Mouse (Mus musculus): ENCODE measurements around the gene Inhbc. TPM values are rescaled to one million over a fixed set of nuclear protein-coding genes. Genes with fewer than 3 reads are reported as not detected.

Inhbc gene
- polyA plus RNA-seq, 1 experiment from 2014 or later: not detected

DNA sequence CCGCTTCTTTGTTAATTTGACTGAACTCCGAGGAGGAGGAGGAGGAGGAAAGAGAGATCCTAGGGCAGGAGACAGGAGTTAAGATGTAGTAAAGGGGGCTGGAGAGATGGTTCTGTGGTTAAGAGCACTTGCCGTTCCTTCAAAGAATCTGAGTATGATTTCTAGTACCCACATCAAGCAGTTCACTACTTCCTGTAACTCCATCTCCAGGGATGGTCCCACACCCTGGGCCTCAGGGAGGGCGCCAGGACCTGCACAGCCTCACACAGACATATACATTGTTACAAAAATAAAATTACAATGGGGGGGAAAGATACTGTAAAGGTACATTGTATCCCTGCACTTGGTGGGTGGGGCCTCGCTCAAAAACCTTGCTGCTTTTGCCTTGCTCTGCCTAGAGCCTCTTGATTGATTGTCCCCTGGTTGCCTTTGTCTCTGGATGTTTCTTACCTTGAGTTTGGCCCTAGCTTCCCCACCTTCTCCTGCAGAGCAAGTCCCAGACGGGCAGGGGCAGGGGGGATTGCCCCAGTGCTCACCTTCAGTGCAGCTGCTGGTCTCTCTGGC lies 32.6 kb downstream of the Inhbc start:
- Histone ChIP-seq H3K27me3 (no peaks in the 10 kb centered on the region), H3K4me1 (peaks cover 29% of the 10 kb centered on the region), H3K27ac (no peak overlapping the region), H3K36me3 (peaks cover 44% of the 10 kb centered on the region), H3K4me3 (no peak overlapping the region), H3K9ac (no peak overlapping the region), H3K9me3 (no peaks in the 10 kb centered on the region), H3K4me2 (replicated peaks) (no peak overlapping the region)
- no peak for ATAC-seq (ENCODE audit: low FRiP score, low read depth)
- 78% methylated on average over 6 of the region's 6 CpGs for WGBS

DNA sequence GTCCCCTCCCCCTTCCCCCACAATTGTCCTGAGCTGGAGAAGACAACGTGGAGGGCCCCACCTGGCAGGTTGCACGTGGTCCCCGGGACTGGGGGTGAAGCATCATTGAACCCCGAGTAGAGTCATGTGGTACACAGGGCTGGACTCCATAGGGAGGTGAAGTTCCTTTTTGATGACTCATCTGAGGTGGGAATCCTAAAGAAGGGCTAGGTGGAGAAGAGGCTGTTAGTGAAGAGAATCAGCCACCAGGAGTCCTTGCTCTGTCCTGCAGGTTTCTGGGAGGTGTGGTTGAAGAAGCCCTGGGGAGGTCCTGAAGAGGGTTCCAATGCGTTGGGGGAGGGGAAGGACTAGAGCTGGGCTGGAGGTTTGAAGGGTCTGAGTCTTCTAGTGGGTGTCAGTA lies 33.3 kb downstream of the Inhbc start:
- WGBS: 70% methylated on average over 5 of the region's 5 CpGs
- Histone ChIP-seq H3K4me1 (peaks cover 25% of the 10 kb centered on the region), H3K4me2 (replicated peaks) (no peak overlapping the region), H3K9me3 (no peaks in the 10 kb centered on the region), H3K4me3 (no peak overlapping the region), H3K9ac (no peak overlapping the region), H3K27ac (no peak overlapping the region), H3K27me3 (no peaks in the 10 kb centered on the region), H3K36me3 (peaks cover 51% of the 10 kb centered on the region)
- ATAC-seq (ENCODE audit: low FRiP score, low read depth): no peak

DNA sequence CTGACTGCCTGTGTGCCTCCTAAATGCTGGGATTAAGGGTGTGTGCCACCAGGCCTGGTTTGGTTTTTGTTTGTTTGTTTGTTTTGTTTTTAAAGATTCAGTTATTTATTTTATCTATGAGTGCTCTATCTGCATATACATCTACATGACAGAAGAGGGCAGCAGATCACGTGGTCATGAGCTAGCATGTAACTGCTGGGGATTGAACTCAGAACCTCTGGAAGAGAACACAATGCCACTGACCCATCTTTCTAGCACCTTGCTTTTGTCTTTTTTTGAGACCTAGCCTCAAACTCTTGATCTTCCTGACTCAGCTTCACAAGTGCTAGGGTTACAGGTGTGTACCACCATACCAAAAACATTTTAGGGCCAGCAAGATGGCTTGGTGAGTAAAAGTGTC lies 35.0 kb downstream of the Inhbc start:
- H3K27ac ChIP-seq: no peak overlapping the region
- no peak overlapping the region for H3K4me2 ChIP-seq (replicated peaks)
- H3K27me3 ChIP-seq: 0 out of 2 replicates have a peak, but pooled peaks cover 5% of the 10 kb centered on the region
- H3K9me3 ChIP-seq: no peaks in the 10 kb centered on the region
- peaks cover 13% of the 10 kb centered on the region for H3K4me1 ChIP-seq
- H3K9ac ChIP-seq: no peak overlapping the region
- WGBS: 76% methylated on average over 1 of the region's 1 CpGs
- ATAC-seq (ENCODE audit: low FRiP score, low read depth): no peak
- H3K4me3 ChIP-seq: no peak overlapping the region
- peaks cover 68% of the 10 kb centered on the region for H3K36me3 ChIP-seq

DNA sequence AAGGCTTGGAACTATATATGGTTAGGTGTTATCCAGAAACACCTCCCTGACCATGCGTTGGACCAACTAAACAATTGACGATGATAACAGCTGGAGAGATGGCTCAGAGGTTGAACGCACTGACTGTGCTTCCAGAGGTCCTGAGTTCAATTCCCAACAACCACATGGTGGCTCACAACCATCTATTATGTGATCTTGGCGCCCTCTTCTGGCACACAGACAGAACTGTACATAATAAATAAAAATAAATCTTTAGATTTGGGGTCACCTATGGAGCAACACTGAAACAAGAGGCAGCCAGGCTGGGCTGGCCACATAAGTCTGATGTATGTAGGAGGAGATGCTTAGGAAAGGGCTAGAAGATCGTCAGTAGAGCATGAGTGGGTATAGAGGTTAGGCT lies 37.1 kb downstream of the Inhbc start:
- Histone ChIP-seq H3K27ac (no peak overlapping the region), H3K27me3 (peaks cover 16% of the 10 kb centered on the region), H3K4me1 (peaks cover 3% of the 10 kb centered on the region; the same call in 1 of the 2 replicates), H3K9me3 (no peaks in the 10 kb centered on the region), H3K36me3 (peaks cover 72% of the 10 kb centered on the region), H3K4me2 (replicated peaks) (no peak overlapping the region), H3K4me3 (no peak overlapping the region), H3K9ac (no peak overlapping the region)
- no peak for ATAC-seq (ENCODE audit: low FRiP score, low read depth)
- WGBS: 75% methylated on average over 5 of the region's 5 CpGs

DNA sequence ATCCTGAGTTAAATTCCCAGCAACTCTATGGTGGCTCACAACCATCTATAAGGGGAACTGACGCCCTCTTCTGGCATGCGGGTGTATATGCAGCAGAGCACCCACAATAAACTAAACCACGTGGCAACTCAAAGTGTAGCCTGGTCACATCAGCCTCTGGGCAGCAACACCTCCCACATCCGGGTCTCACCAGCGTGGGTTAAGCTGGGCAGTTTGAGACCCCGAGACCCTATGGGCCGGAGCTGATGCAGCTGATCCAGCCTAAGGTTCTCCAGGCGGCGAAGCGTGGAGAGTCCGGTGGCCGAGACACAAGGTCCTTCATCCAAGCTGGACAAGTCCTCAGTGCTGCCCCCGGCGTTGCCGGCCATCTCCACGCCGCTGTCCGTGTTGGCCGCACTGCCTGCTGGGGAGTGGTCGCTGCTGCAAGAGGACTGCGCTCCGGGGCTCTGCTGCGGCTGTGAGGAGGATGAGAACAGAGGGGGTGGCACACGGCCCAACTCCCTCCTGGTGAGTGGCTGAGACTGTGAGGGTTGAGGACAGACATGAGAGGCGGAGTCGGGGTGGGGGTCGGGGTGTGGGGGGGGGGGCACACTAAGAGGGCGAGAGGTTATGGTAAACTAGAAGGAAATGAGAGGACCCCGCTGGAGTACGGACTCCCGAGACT lies 37.9 kb downstream of the Inhbc start:
- ATAC-seq (ENCODE audit: low FRiP score, low read depth): no peak
- Histone ChIP-seq H3K4me3 (no peak overlapping the region), H3K9ac (no peak overlapping the region), H3K4me1 (no peaks in the 10 kb centered on the region), H3K27me3 (peaks cover 24% of the 10 kb centered on the region), H3K9me3 (no peaks in the 10 kb centered on the region), H3K27ac (no peak overlapping the region), H3K36me3 (peaks cover 65% of the 10 kb centered on the region), H3K4me2 (replicated peaks) (0 out of 2 replicates have a peak overlapping the region, but pooled peaks have one; percentile 16)
- 43% methylated on average over 31 of the region's 31 CpGs for WGBS

DNA sequence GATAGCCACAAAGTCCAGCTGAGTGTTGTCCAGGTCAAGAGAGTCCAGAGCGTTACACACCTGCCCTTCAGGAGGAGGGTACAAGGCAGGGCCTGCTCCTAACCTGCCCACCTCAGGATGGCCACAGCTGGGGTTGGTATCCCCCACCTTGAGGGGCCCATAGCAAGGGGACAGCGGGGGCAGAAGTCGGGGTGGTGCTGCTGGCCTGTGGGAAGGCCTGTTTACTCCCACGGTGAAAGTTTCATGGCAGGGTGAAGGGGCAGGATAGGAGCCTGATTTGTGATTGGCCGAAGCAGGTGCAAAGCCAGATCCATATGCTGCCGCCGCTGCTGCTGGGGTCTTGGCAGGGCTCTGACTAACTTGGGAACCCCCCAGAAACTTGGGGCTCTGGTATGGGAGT lies 40.0 kb downstream of the Inhbc start:
- Histone ChIP-seq H3K27ac (no peak overlapping the region), H3K4me3 (no peak overlapping the region), H3K36me3 (peaks cover 48% of the 10 kb centered on the region), H3K27me3 (peaks cover 45% of the 10 kb centered on the region), H3K9ac (no peak overlapping the region), H3K9me3 (no peaks in the 10 kb centered on the region), H3K4me1 (peaks cover 16% of the 10 kb centered on the region), H3K4me2 (replicated peaks) (no peak overlapping the region)
- ATAC-seq (ENCODE audit: low FRiP score, low read depth): no peak
- WGBS: 82% methylated on average over 7 of the region's 7 CpGs

DNA sequence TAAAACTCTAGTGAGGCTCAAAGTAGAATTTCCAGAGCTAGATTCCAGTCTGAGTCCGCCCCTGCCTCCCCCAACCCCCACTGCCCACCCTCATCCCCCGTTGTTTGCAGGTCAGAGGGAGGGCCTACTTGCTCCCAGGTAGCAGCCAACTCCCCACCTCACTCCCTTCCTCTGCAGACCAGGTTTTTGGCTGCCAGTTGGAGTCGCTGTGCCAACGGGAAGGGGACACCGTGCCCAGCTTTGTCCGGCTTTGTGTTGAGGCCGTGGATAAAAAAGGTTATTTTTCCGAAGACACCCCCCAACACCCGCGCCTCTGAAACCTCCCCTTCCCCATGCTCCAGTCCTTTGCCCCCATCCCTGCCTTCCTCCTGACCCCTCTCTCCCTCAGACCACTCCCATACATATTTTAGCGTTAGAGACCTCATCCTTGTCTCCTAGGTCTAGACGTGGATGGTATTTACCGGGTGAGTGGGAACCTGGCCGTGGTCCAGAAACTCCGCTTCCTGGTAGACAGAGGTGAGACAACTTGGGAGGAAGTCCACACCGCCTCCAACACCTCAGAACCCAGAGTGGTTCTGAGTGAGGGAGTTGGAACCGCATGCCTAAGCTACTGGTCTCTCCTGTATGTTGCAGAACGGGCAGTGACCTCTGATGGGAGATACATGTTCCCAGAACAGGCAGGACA lies 42.6 kb downstream of the Inhbc start:
- WGBS: 47% methylated on average over 18 of the region's 18 CpGs
- H3K4me3 ChIP-seq: peak overlapping the region; percentile 56; the same call in 1 of the 2 replicates
- H3K36me3 ChIP-seq: peaks cover 27% of the 10 kb centered on the region
- H3K4me2 ChIP-seq (replicated peaks): peak overlapping the region; percentile 96; the same call in 1 of the 2 replicates
- no peak overlapping the region for H3K27ac ChIP-seq
- no peak for ATAC-seq (ENCODE audit: low FRiP score, low read depth)
- peaks cover 16% of the 10 kb centered on the region for H3K4me1 ChIP-seq
- H3K9ac ChIP-seq: no peak overlapping the region
- H3K9me3 ChIP-seq: no peaks in the 10 kb centered on the region
- peaks cover 59% of the 10 kb centered on the region for H3K27me3 ChIP-seq

DNA sequence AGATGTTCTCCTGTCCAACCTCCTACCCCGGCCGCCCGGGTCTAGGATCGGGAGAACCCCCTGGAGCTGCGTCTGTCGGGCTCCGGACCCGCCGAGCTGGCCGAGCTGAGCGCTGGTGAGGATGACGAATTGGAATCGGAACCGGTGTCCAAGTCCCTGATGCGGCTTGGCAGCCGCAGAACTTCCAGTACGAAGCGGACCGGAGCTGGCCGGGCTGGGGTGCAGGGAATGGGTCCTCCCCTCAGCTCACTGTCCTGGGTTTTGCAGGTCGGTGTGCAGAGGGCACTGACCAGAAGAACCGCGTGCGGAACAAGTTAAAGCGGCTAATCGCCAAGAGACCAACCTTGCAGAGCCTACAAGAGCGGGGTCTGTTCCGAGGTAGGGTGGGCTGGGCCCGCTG lies 43.4 kb downstream of the Inhbc start:
- WGBS: 7% methylated on average over 29 of the region's 29 CpGs
- Histone ChIP-seq H3K4me2 (replicated peaks) (peak overlapping the region; percentile 96), H3K9ac (peak overlapping the region; percentile 76), H3K9me3 (no peaks in the 10 kb centered on the region), H3K36me3 (peaks cover 20% of the 10 kb centered on the region), H3K27me3 (peaks cover 65% of the 10 kb centered on the region), H3K4me1 (peaks cover 16% of the 10 kb centered on the region), H3K27ac (no peak overlapping the region), H3K4me3 (peak overlapping the region; percentile 56)
- no peak for ATAC-seq (ENCODE audit: low FRiP score, low read depth)

DNA sequence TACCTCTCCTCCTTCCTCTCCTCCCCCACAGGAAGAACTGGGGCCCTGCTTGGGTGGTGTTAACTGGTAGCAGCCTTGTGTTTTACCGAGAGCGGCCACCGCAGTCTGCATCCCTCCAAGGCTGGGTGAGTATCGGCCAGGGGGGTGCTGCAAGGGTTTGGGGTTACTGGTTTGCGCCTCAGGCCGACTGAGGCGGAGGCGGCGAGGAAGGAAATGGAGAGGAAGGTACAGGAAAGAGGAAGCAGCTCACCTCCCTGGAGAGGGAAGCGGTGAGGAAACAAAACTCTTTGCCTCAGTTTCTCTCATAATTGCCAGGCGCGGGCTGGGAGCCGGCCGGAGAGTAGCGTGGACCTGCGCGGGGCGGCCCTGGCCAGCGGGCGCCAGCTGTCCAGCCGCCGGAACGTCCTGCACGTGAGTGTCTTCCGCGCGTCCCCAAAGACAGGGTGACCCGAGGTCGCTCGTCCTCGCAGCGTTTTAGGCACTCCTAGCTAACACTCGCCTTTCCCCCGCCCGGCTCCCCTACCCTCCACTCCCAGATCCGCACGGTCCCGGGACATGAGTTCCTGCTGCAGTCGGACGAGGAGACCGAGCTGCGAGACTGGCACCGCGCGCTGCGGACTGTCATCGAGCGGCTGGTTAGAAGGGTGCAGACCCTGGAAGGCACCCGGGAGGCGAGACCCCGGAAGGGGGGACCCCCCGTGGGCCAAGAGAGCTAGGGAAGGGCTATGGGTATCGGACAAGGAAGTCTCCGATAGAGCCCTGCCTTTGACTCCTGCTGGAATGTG lies 44.0 kb downstream of the Inhbc start:
- peaks cover 13% of the 10 kb centered on the region for H3K36me3 ChIP-seq
- no peak overlapping the region for H3K27ac ChIP-seq
- H3K4me2 ChIP-seq (replicated peaks): peak overlapping the region; percentile 96
- peaks cover 16% of the 10 kb centered on the region for H3K4me1 ChIP-seq
- peak; percentile 35; the same call in 1 of the 2 replicates for ATAC-seq (ENCODE audit: low FRiP score, low read depth)
- peaks cover 60% of the 10 kb centered on the region for H3K27me3 ChIP-seq
- H3K4me3 ChIP-seq: peak overlapping the region; percentile 56
- H3K9me3 ChIP-seq: no peaks in the 10 kb centered on the region
- H3K9ac ChIP-seq: peak overlapping the region; percentile 76
- under 1% methylated on average over 52 of the region's 54 CpGs for WGBS

DNA sequence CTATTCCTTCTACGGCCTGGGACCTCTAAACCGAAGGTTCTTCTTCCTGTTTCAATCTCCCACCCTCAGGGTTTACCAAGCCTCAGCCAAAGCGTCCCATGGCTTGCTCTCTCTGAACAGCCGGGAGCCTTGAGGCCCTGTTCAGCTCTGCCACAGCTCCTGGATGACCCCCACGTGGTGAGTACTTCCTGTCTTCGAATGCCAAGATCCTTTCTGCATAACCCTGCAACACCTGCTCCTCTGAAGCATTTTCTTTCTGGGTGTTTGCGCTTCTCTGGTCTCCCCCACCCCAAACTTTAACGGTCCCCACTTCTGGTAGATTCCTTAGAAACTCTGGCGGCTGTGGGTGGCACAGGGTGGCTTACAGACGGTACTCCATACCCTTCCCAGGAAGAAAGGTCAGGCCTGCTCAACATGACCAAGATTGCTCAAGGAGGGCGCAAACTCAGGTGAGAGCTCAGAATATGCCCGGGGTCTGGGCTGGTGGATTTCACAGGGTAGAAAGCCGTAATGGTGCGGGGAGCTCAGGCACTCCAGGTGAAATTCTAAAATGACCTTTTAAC lies 44.7 kb downstream of the Inhbc start:
- H3K9me3 ChIP-seq: no peaks in the 10 kb centered on the region
- H3K4me3 ChIP-seq: peak overlapping the region; percentile 56
- H3K27me3 ChIP-seq: peaks cover 60% of the 10 kb centered on the region
- H3K4me1 ChIP-seq: peaks cover 16% of the 10 kb centered on the region
- H3K9ac ChIP-seq: peak overlapping the region; percentile 76
- H3K27ac ChIP-seq: no peak overlapping the region
- H3K4me2 ChIP-seq (replicated peaks): peak overlapping the region; percentile 96
- H3K36me3 ChIP-seq: peaks cover 7% of the 10 kb centered on the region
- WGBS: 27% methylated on average over 14 of the region's 14 CpGs
- ATAC-seq (ENCODE audit: low FRiP score, low read depth): no peak

DNA sequence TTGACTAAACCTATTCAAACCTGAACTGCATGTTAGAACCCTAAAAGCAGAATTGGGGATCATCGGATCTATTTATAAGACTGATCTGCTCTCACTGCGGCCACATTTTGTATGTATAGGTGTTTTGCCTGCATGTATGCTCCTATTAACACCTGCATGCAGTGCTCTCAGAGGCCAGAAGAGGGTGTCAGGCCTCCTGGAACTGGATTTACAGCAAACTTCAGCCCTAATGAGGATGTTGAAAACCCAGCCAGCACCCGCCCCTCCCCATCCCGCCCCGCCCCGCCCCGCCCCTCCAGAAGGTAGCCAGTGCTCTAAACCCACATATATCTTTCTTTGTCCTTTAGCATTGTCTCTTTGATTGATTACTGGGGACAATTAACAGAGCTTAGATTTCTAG lies 45.7 kb downstream of the Inhbc start:
- Histone ChIP-seq H3K9me3 (no peaks in the 10 kb centered on the region), H3K9ac (no peak overlapping the region), H3K27ac (no peak overlapping the region), H3K4me2 (replicated peaks) (no peak overlapping the region; the same call in 1 of the 2 replicates), H3K36me3 (no peaks in the 10 kb centered on the region), H3K27me3 (peaks cover 60% of the 10 kb centered on the region), H3K4me1 (peaks cover 16% of the 10 kb centered on the region), H3K4me3 (no peak overlapping the region)
- 7% methylated on average over 7 of the region's 7 CpGs for WGBS
- ATAC-seq (ENCODE audit: low FRiP score, low read depth): no peak

Measured in limb, embryonic 13.5 days (tissue).